Mouse (Mus musculus) limb, embryonic 15.5 days (tissue): Measurements from ENCODE around the gene Olfr15. TPM values are rescaled to one million over a fixed set of nuclear protein-coding genes. Genes with fewer than 3 reads are reported as not detected.

Source experiments
- ATAC-seq: fragments of 200-750 bp; cut with Nextera tagmentation; 2 replicates; pipeline ENCODE4 v1.8.0; 2017; ENCODE audit warnings: low read depth, moderate TSS enrichment; ENCODE audit not compliant: insufficient number of reproducible peaks, low FRiP score, low TSS enrichment
- H3K27ac ChIP-seq: fragments of 300-500 bp; sonication (generic); 2 replicates; pipeline ENCODE4 v1.5.1; 2015; ENCODE audit warnings: moderate library complexity, mild to moderate bottlenecking, inconsistent platforms
- H3K27me3 ChIP-seq: fragments of 300-500 bp; sonication (generic); 2 replicates; pipeline ENCODE4 v1.6.1; 2015; ENCODE audit warnings: inconsistent platforms
- H3K36me3 ChIP-seq: fragments of 300-500 bp; sonication (generic); 2 replicates; pipeline ENCODE4 v1.6.1; 2015; ENCODE audit warnings: inconsistent platforms
- H3K4me1 ChIP-seq: fragments of 300-500 bp; sonication (generic); 2 replicates; pipeline ENCODE4 v1.6.1; 2015; ENCODE audit warnings: inconsistent platforms
- H3K4me2 ChIP-seq: fragments of 300-500 bp; sonication (generic); 2 replicates; pipeline ENCODE4 v1.6.1; 2015; ENCODE audit warnings: mild to moderate bottlenecking, inconsistent platforms
- H3K4me3 ChIP-seq: fragments of 300-500 bp; sonication (generic); 2 replicates; pipeline ENCODE4 v1.5.1; 2015; ENCODE audit warnings: mild to moderate bottlenecking, inconsistent platforms
- H3K9ac ChIP-seq: fragments of 300-500 bp; sonication (generic); 2 replicates; pipeline ENCODE4 v1.6.1; 2015; ENCODE audit warnings: inconsistent platforms
- H3K9me3 ChIP-seq: fragments of 300-500 bp; sonication (generic); 2 replicates; pipeline ENCODE4 v1.6.1; 2016; ENCODE audit warnings: inconsistent platforms
- WGBS: fragments of 180-500 bp; shearing (Covaris S2); methylation state at CpG from one replicate; pipeline ENCODE4 v1.1.7; 2015; 5-methylcytosine and 5-hydroxymethylcytosine counted together
- polyA plus RNA-seq: library from polyadenylated mRNA; unstranded; fragments of >200 nt; fragmentation: Nextera tagmentation; extraction: Ambion mirVana; gene quantifications from 2 replicates; pipeline ENCODE4 v1.2.1, GENCODE M21; 2015

Gene Olfr15
- polyA plus RNA-seq, 1 experiment from 2014 or later = not detected

GRCm38 (mm10) chr16:3884201-3885064 lies 53.8 kb downstream of the Olfr15 start, which contains the start of the genes Zfp597 and Gm20695:
Gene Zfp597, minus strand, starts transcription at chr16:3884561.
Gene Gm20695, plus strand, starts transcription at chr16:3884648.
- Histone ChIP-seq H3K9ac (peak within 1 kb of the TSS; percentile 81), H3K4me1 (peaks cover 10% of the 10 kb centered on the region), H3K4me3 (peak within 1 kb of the TSS; percentile 85), H3K36me3 (peaks cover 5% of the 10 kb centered on the region; the same call in 1 of the 2 replicates), H3K27me3 (no peaks in the 10 kb centered on the region), H3K27ac (peak within 1 kb of the TSS; percentile 93), H3K4me2 (peak within 1 kb of the TSS; percentile 67), H3K9me3 (no peaks in the 10 kb centered on the region)
- ATAC-seq = peak; percentile 99
- WGBS = under 1% methylated on average over 87 of the region's 88 CpGs

- Histone ChIP-seq H3K36me3 (0 out of 2 replicates have a peak, but pooled peaks cover 2% of the 10 kb centered on the region), H3K9me3 (no peaks in the 10 kb centered on the region), H3K4me1 (peaks cover 10% of the 10 kb centered on the region), H3K4me3 (peak overlapping the region; percentile 85), H3K4me2 (peak overlapping the region; percentile 67), H3K27ac (peak overlapping the region; percentile 93), H3K9ac (peak overlapping the region; percentile 81), H3K27me3 (no peaks in the 10 kb centered on the region)
- 1% methylated on average over 10 of the region's 10 CpGs for WGBS
- ATAC-seq = no peak
Measured at GRCm38 (mm10) chr16:3885065-3885670, 54.5 kb downstream of the Olfr15 start.

DNA sequence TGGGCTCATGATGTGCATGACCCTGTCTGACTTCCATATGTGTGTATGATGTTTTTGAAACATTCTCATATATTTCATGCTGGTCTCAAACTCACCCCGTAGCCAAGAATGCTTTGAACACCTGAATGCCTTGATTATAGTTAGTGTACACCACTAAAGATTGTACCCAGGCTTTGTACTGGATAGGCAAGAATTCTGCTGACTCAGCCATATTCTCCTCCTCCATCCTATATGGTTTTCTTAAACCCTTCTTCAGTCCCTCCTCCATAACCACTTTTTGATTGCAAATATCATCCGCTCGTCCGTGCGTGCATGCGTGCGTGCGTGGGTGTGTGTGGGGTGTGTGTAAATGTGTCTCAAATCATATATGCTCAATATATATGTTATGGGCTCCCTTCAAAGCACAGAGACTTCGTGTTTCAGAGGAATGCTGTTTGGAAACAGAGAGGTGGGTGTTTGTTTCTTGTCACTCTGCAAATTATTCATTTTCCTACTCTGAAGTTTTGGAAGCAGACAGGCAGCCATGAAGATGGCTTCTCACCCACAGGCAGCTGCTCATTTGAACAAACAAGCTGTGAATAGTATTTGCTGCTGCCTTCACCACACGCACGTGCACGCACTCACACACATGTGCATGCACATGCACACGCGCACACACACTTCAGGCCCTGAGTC lies 61.1 kb downstream of the Olfr15 start:
- Histone ChIP-seq H3K9me3 (no peaks in the 10 kb centered on the region), H3K4me1 (no peaks in the 10 kb centered on the region), H3K4me3 (no peak overlapping the region), H3K4me2 (no peak overlapping the region), H3K36me3 (peaks cover 7% of the 10 kb centered on the region), H3K27ac (no peak overlapping the region), H3K27me3 (no peaks in the 10 kb centered on the region), H3K9ac (no peak overlapping the region)
- no peak for ATAC-seq
- WGBS = 94% methylated on average over 14 of the region's 14 CpGs

- Histone ChIP-seq H3K9ac (no peak overlapping the region), H3K4me3 (no peak overlapping the region), H3K36me3 (peaks cover 26% of the 10 kb centered on the region), H3K27me3 (no peaks in the 10 kb centered on the region), H3K4me1 (no peaks in the 10 kb centered on the region), H3K4me2 (no peak overlapping the region), H3K9me3 (no peaks in the 10 kb centered on the region), H3K27ac (no peak overlapping the region)
- 63% methylated on average over 3 of the region's 3 CpGs for WGBS
- no peak for ATAC-seq
Measured at GRCm38 (mm10) chr16:3893739-3894138, 63.1 kb downstream of the Olfr15 start.

Other genes with a start within 250 kb of the Olfr15 start
- gene Olfr161, start 239.8 kb upstream of the Olfr15 start, polyA plus RNA-seq = not detected in 2 replicates
- gene Mefv, start 112.8 kb upstream of the Olfr15 start, polyA plus RNA-seq = 0.08 and 0.16 TPM in 2 replicates
- 45.3 and 46.4 TPM in 2 replicates for gene Zfp263, start 86.8 kb upstream of the Olfr15 start, polyA plus RNA-seq
- gene Zfp174, start 16.4 kb downstream of the Olfr15 start, polyA plus RNA-seq = 1.9 TPM in 2 replicates
- gene Naa60, start 41.5 kb downstream of the Olfr15 start, polyA plus RNA-seq = 54.2 and 56.0 TPM in 2 replicates
- gene Zfp597, start 53.7 kb downstream of the Olfr15 start, polyA plus RNA-seq = 6.2 and 6.8 TPM in 2 replicates
- gene Gm20695, start 53.8 kb downstream of the Olfr15 start, polyA plus RNA-seq = 2.7 and 3.4 TPM in 2 replicates
- gene 1700037C18Rik, start 77.8 kb downstream of the Olfr15 start, polyA plus RNA-seq = 6.1 and 7.7 TPM in 2 replicates
- gene Cluap1, start 77.9 kb downstream of the Olfr15 start, polyA plus RNA-seq = 26.7 and 33.4 TPM in 2 replicates
- gene Nlrc3, start 145.8 kb downstream of the Olfr15 start, polyA plus RNA-seq = 1.00 and 1.2 TPM in 2 replicates
- 16.6 TPM in 2 replicates for gene Slx4, start 172.9 kb downstream of the Olfr15 start, polyA plus RNA-seq
- gene Dnase1, start 206.1 kb downstream of the Olfr15 start, polyA plus RNA-seq = 3.1 and 4.2 TPM in 2 replicates
- gene Trap1, start 246.9 kb downstream of the Olfr15 start, polyA plus RNA-seq = 75.7 and 86.1 TPM in 2 replicates